Mouse (Mus musculus): ENCODE results near the gene Cspg4. TPM values are rescaled to one million over a fixed set of nuclear protein-coding genes. Genes with fewer than 3 reads are reported as not detected.
A peak's percentile ranks its signal among the peaks of the same experiment; 100 is the strongest.

Gene Cspg4
- 42.1 and 46.6 TPM in 2 replicates for total RNA-seq (2014; rRNA removed)
- polyA plus RNA-seq (2015; fragmentation: Nextera tagmentation; extraction: Ambion mirVana), result 7.3 and 7.6 TPM in 2 replicates

- no peaks in the 10 kb centered on the region for H3K36me3 ChIP-seq (ENCODE audit: insufficient read depth, low read length)
- H3K4me1 ChIP-seq (ENCODE audit: insufficient read depth, low read length), result peaks cover 10% of the 10 kb centered on the region; the same call in 1 of the 2 replicates
- DNase-seq (ENCODE audit: low spot score) (peak; percentile 66), ATAC-seq (no peak)
- 5% methylated on average over 24 of the region's 24 CpGs for WGBS
- peak within 1 kb of the TSS; percentile 22 for H3K4me3 ChIP-seq (ENCODE audit: low read length)
- 0 out of 2 replicates have a peak within 1 kb of the TSS, but pooled peaks have one; percentile 3 for H3K9ac ChIP-seq (replicated peaks; ENCODE audit: low read length)
- H3K27ac ChIP-seq, result peak within 1 kb of the TSS; percentile 38; the same call in 1 of the 2 replicates
- H3K9me3 ChIP-seq (ENCODE audit: low read length), result no peaks in the 10 kb centered on the region
- H3K4me2 ChIP-seq (ENCODE audit: low read depth, low read length), result peak within 1 kb of the TSS; percentile 50
- TF ChIP-seq CTCF (IDR thresholded peaks at IDR 0.05; ENCODE audit: low read depth), result no peak
- 0 out of 2 replicates have a peak, but pooled peaks cover 4% of the 10 kb centered on the region for H3K27me3 ChIP-seq (ENCODE audit: insufficient read depth, low read length)
Observed at GRCm38 (mm10) chr9:56864832-56865231, at the start of gene Cspg4. TSS of gene Cspg4 (plus strand) at chr9:56865033.

GRCm38 (mm10) chr9:56824900-56825299, 39.9 kb upstream of the Cspg4 start:
- no peak overlapping the region for H3K4me3 ChIP-seq (ENCODE audit: low read length)
- H3K4me2 ChIP-seq (ENCODE audit: low read depth, low read length), result no peak overlapping the region; the same call in 1 of the 2 replicates
- DNase-seq (ENCODE audit: low spot score), result peak; percentile 77

GRCm38 (mm10) chr9:56825476-56826213, 39.2 kb upstream of the Cspg4 start:
- ATAC-seq, result peak; percentile 43
- no peaks in the 10 kb centered on the region for H3K27me3 ChIP-seq (ENCODE audit: insufficient read depth, low read length)
- no peaks in the 10 kb centered on the region for H3K9me3 ChIP-seq (ENCODE audit: low read length)
- 15% methylated on average over 21 of the region's 21 CpGs for WGBS
- no peak for TF ChIP-seq CTCF (IDR thresholded peaks at IDR 0.05; ENCODE audit: low read depth)
- H3K4me1 ChIP-seq (ENCODE audit: insufficient read depth, low read length), result peaks cover 7% of the 10 kb centered on the region
- peak; percentile 48 for DNase-seq (ENCODE audit: low spot score)
- no peak overlapping the region; the same call in 1 of the 2 replicates for H3K27ac ChIP-seq
- H3K4me2 ChIP-seq (ENCODE audit: low read depth, low read length), result peak overlapping the region; percentile 55
- H3K36me3 ChIP-seq (ENCODE audit: insufficient read depth, low read length), result no peaks in the 10 kb centered on the region
- H3K9ac ChIP-seq (replicated peaks; ENCODE audit: low read length), result no peak overlapping the region
- peak overlapping the region; percentile 14; the same call in 1 of the 2 replicates for H3K4me3 ChIP-seq (ENCODE audit: low read length)

More at GRCm38 (mm10) chr9:56824900-56825299, 39.9 kb upstream of the Cspg4 start:
- no peaks in the 10 kb centered on the region for H3K27me3 ChIP-seq (ENCODE audit: insufficient read depth, low read length)
- H3K9me3 ChIP-seq (ENCODE audit: low read length), result no peaks in the 10 kb centered on the region
- peak; percentile 68 for TF ChIP-seq CTCF (IDR thresholded peaks at IDR 0.05; ENCODE audit: low read depth)
- no peak overlapping the region for H3K27ac ChIP-seq
- peaks cover 7% of the 10 kb centered on the region for H3K4me1 ChIP-seq (ENCODE audit: insufficient read depth, low read length)
- WGBS, result 9% methylated on average over 3 of the region's 3 CpGs
- ATAC-seq, result no peak
- no peak overlapping the region for H3K9ac ChIP-seq (replicated peaks; ENCODE audit: low read length)
- no peaks in the 10 kb centered on the region for H3K36me3 ChIP-seq (ENCODE audit: insufficient read depth, low read length)

GRCm38 (mm10) chr9:56828146-56828545, 36.7 kb upstream of the Cspg4 start:
- TF ChIP-seq CTCF (IDR thresholded peaks at IDR 0.05; ENCODE audit: low read depth), result no peak
- Histone ChIP-seq H3K9me3 (ENCODE audit: low read length) (no peaks in the 10 kb centered on the region), H3K4me1 (ENCODE audit: insufficient read depth, low read length) (peaks cover 7% of the 10 kb centered on the region), H3K27ac (no peak overlapping the region), H3K4me3 (ENCODE audit: low read length) (no peak overlapping the region), H3K9ac (replicated peaks; ENCODE audit: low read length) (no peak overlapping the region), H3K27me3 (ENCODE audit: insufficient read depth, low read length) (no peaks in the 10 kb centered on the region), H3K4me2 (ENCODE audit: low read depth, low read length) (no peak overlapping the region), H3K36me3 (ENCODE audit: insufficient read depth, low read length) (no peaks in the 10 kb centered on the region)
- DNase-seq (ENCODE audit: low spot score) (no peak), ATAC-seq (no peak)
- WGBS, result 17% methylated on average over 9 of the region's 9 CpGs

- no peak overlapping the region for H3K27ac ChIP-seq
- H3K36me3 ChIP-seq (ENCODE audit: insufficient read depth, low read length), result no peaks in the 10 kb centered on the region
- no peak for TF ChIP-seq CTCF (IDR thresholded peaks at IDR 0.05; ENCODE audit: low read depth)
- H3K9me3 ChIP-seq (ENCODE audit: low read length), result no peaks in the 10 kb centered on the region
- no peak for ATAC-seq
- no peak overlapping the region for H3K9ac ChIP-seq (replicated peaks; ENCODE audit: low read length)
- H3K4me1 ChIP-seq (ENCODE audit: insufficient read depth, low read length), result peaks cover 7% of the 10 kb centered on the region
- no peaks in the 10 kb centered on the region for H3K27me3 ChIP-seq (ENCODE audit: insufficient read depth, low read length)
- DNase-seq (ENCODE audit: low spot score), result no peak
- WGBS, result 80% methylated on average over 6 of the region's 6 CpGs
- no peak overlapping the region for H3K4me2 ChIP-seq (ENCODE audit: low read depth, low read length)
- H3K4me3 ChIP-seq (ENCODE audit: low read length), result no peak overlapping the region
Observed at GRCm38 (mm10) chr9:56828841-56829240, 36.0 kb upstream of the Cspg4 start.

- no peak overlapping the region for H3K27ac ChIP-seq
- no peaks in the 10 kb centered on the region for H3K27me3 ChIP-seq (ENCODE audit: insufficient read depth, low read length)
- ATAC-seq (peak; percentile 61), DNase-seq (ENCODE audit: low spot score) (peak; percentile 86)
- H3K9ac ChIP-seq (replicated peaks; ENCODE audit: low read length), result no peak overlapping the region
- 14% methylated on average over 4 of the region's 4 CpGs for WGBS
- no peak for TF ChIP-seq CTCF (IDR thresholded peaks at IDR 0.05; ENCODE audit: low read depth)
- H3K4me1 ChIP-seq (ENCODE audit: insufficient read depth, low read length), result peaks cover 7% of the 10 kb centered on the region
- no peak overlapping the region for H3K4me3 ChIP-seq (ENCODE audit: low read length)
- no peak overlapping the region for H3K4me2 ChIP-seq (ENCODE audit: low read depth, low read length)
- no peaks in the 10 kb centered on the region for H3K9me3 ChIP-seq (ENCODE audit: low read length)
- H3K36me3 ChIP-seq (ENCODE audit: insufficient read depth, low read length), result no peaks in the 10 kb centered on the region
Observed at GRCm38 (mm10) chr9:56830162-56830561, 34.7 kb upstream of the Cspg4 start.

GRCm38 (mm10) chr9:56831904-56832303, 32.9 kb upstream of the Cspg4 start:
- ATAC-seq (no peak), DNase-seq (ENCODE audit: low spot score) (no peak)
- 88% methylated on average over 3 of the region's 3 CpGs for WGBS
- H3K27ac ChIP-seq, result no peak overlapping the region
- no peak overlapping the region for H3K4me3 ChIP-seq (ENCODE audit: low read length)
- H3K27me3 ChIP-seq (ENCODE audit: insufficient read depth, low read length), result no peaks in the 10 kb centered on the region
- TF ChIP-seq CTCF (IDR thresholded peaks at IDR 0.05; ENCODE audit: low read depth), result no peak
- H3K4me2 ChIP-seq (ENCODE audit: low read depth, low read length), result no peak overlapping the region
- no peaks in the 10 kb centered on the region for H3K9me3 ChIP-seq (ENCODE audit: low read length)
- H3K36me3 ChIP-seq (ENCODE audit: insufficient read depth, low read length), result no peaks in the 10 kb centered on the region
- no peaks in the 10 kb centered on the region for H3K4me1 ChIP-seq (ENCODE audit: insufficient read depth, low read length)
- no peak overlapping the region for H3K9ac ChIP-seq (replicated peaks; ENCODE audit: low read length)
